ENCODE assay signal across 8 mouse cellular contexts in the genomic region with DNA sequence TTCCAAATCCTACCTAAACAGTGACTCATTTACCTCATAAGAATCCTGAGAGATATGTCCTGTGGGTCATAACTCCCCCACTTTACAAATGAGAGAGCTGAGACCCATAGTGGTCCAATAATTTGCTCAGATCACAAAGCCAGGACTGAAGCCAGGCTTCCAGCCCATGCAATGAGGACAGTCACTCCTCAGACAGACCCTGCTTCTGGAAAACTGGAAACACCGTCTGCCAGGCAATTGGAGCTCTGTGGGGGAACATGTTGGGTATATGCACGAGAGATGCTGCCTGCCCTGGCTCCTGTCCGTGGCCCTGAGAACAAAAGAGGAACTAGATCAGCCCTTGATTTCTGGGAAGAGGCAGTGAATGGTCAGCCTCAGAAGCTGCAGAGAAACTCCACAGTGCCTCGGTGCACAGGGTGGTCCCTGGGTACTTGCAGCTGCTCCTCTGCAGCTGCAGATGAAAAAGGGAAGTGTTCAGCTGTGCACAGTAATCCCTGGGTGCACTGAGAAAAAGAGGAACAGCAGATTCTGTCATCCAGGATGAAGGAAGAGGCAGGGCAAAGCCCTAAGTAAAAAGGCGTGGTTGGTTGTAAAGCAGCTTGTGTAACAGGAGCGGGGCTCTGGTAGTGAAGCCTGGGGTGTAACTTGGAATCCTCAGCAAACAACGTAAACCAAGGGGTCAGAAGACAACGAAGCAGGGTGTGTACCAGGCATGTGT. TPM values are rescaled to one million over a fixed set of nuclear protein-coding genes. Genes with fewer than 3 reads are reported as not detected.
DNase-seq lines count a peak whose midpoint lies in the region; ATAC-seq and TF ChIP-seq lines count a peak whose summit lies in the region.

No protein-coding gene starts in this region.

- H3K27me3 ChIP-seq in forebrain, postnatal 0 days (ENCODE audit: insufficient read depth, low read length): no peaks in the 10 kb centered on the region; the same call in 1 of the 2 replicates
- H3K27me3 ChIP-seq in cerebellum, adult 2 months (ENCODE audit: control insufficient read depth, insufficient read depth, low read length): no peaks in the 10 kb centered on the region

- H3K9ac ChIP-seq in forebrain, postnatal 0 days: no peak overlapping the region

- TF ChIP-seq POLR2A in cerebellum, adult 2 months (IDR thresholded peaks at IDR 0.05; ENCODE audit: borderline replicate concordance, insufficient read depth, low read length): no peak

- TF ChIP-seq CTCF in forebrain, postnatal 0 days (IDR thresholded peaks at IDR 0.05; ENCODE audit: low read depth): no peak
- no peak for TF ChIP-seq CTCF in cerebellum, adult 2 months (IDR thresholded peaks at IDR 0.05; ENCODE audit: borderline replicate concordance, insufficient read depth, low read depth, low read length)

- no peaks in the 10 kb centered on the region for H3K9me3 ChIP-seq in forebrain, postnatal 0 days (ENCODE audit: low read length)

- H3K27ac ChIP-seq in forebrain, postnatal 0 days (ENCODE audit: low read depth, low read length): no peak overlapping the region
- no peak overlapping the region for H3K27ac ChIP-seq in cerebellum, adult 2 months (ENCODE audit: insufficient read depth, low read length)

- no peak overlapping the region for H3K4me3 ChIP-seq in forebrain, postnatal 0 days (ENCODE audit: low read depth, low read length)
- no peak overlapping the region for H3K4me3 ChIP-seq in cerebellum, adult 2 months (replicated peaks; ENCODE audit: insufficient read depth, low read depth, low read length)

- ATAC-seq in forebrain, postnatal 0 days: peak; percentile 69
- peak; percentile 93 for ATAC-seq in megakaryocyte progenitor cell, adult 5-6 weeks (replicated peaks; ENCODE audit: poor library complexity)
- no peak for ATAC-seq in erythroblast, adult 5-6 weeks (replicated peaks; ENCODE audit: low FRiP score, poor library complexity, severe bottlenecking)

- DNase-seq in layer of hippocampus, adult 9-11 months: peak; percentile 57
- DNase-seq in layer of hippocampus, postnatal 25 days (ENCODE audit: extremely low spot score in 1 of 2, low spot score in 1 of 2): no peak
- peak; percentile 40 for DNase-seq in ZHBTc4 (ENCODE audit: low read depth, low spot score)
- no peak for DNase-seq in forebrain, postnatal 0 days
- DNase-seq in left cerebral cortex, adult 8-10 months (ENCODE audit: low spot score in 2 of 2): no peak
- DNase-seq in cerebellum, adult 2 months: no peak

- no peak overlapping the region for H3K4me2 ChIP-seq in forebrain, postnatal 0 days (ENCODE audit: low read depth)

- WGBS in forebrain, postnatal 0 days: 37% methylated on average over 8 of the region's 8 CpGs
- WGBS in cerebellum, adult 2 months: 31% methylated on average over 8 of the region's 8 CpGs

- H3K36me3 ChIP-seq in forebrain, postnatal 0 days (ENCODE audit: insufficient read depth): no peaks in the 10 kb centered on the region

- no peaks in the 10 kb centered on the region for H3K4me1 ChIP-seq in forebrain, postnatal 0 days (ENCODE audit: insufficient read depth)
- H3K4me1 ChIP-seq in cerebellum, adult 2 months (ENCODE audit: control insufficient read depth, insufficient read depth, low read length): no peaks in the 10 kb centered on the region

RNA-seq across cellular contexts. Expression of gene Lifr, which starts 5.5 kb away (rescaled TPM):
- total RNA-seq in layer of hippocampus, postnatal 25 days (2021): 10 to 100 TPM; 47.3 to 51.1 TPM
- total RNA-seq in forebrain, postnatal 0 days (2014; rRNA removed): 20.9 and 26.1 TPM in 2 replicates
- polyA plus RNA-seq in forebrain, postnatal 0 days (2015; fragmentation: Nextera tagmentation; extraction: Ambion mirVana): 5.5 and 6.8 TPM in 2 replicates
- 0.22 and 0.57 TPM in 2 replicates for total RNA-seq in megakaryocyte progenitor cell, adult 5-6 weeks (2015)
- total RNA-seq in megakaryocyte progenitor cell, adult 5-6 weeks (2017): 0.25 and 0.27 TPM in 2 replicates
- 0.19 and 2.3 TPM in 2 replicates for total RNA-seq in erythroblast, adult 5-6 weeks (2015; ENCODE audit: low replicate concordance)
- total RNA-seq in erythroblast, adult 5-6 weeks (2017; ENCODE audit: low replicate concordance): 0.60 and 0.70 TPM in 2 replicates
- 10 to 100 TPM; 42.3 to 53.0 (median 44.8) TPM for total RNA-seq in left cerebral cortex, adult 8-10 months (2022)
- polyA plus RNA-seq in cerebellum, adult 2 months (2012; rRNA removed): 18.7 and 19.9 TPM in 2 replicates

Comparison
In these comparisons a context has a peak if more than half of its experiments do, and no peak if none do; other contexts are left out.
1. DNase-seq: peak in layer of hippocampus, adult 9-11 months (single experiment) and ZHBTc4 (single experiment); none in layer of hippocampus, postnatal 25 days (0 of 2), forebrain, postnatal 0 days (single experiment), left cerebral cortex, adult 8-10 months (0 of 2) and cerebellum, adult 2 months (0 of 2).